Mouse (Mus musculus): ENCODE results near the gene Olfr1047. TPM values are rescaled to one million over a fixed set of nuclear protein-coding genes. Genes with fewer than 3 reads are reported as not detected.
"Not testable (repeated sequence)": the region's sequence is repeated elsewhere in the genome, so short reads cannot be mapped to it uniquely, and the experiment has no call there.

Gene Olfr1047
- not detected in 2 replicates for polyA plus RNA-seq (2015; fragmentation: Nextera tagmentation; extraction: Ambion mirVana)

DNA sequence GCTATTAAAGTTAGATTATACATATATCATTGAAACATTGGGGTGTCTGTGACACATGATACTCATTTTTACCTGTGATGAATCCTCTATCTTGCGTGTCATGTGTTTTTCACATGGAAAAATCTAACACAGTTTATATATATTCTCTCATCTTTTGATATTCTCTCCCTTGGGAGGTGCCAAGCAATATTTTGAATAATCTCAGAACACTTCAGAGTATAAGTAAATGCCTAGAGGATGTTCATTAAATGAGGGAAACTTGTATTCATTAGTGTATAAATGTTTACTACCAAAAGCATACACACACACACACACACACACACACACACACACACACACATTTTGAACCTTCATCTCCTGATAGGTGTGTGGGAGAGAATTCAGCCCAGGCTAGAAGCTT lies at the start of gene Olfr1047:
Gene Olfr1047 (minus strand): TSS at position 101 of the 400 bp plus-strand sequence.
- H3K36me3 ChIP-seq: no peaks in the 10 kb centered on the region
- ATAC-seq (replicated peaks): no peak
- no peaks in the 10 kb centered on the region for H3K27me3 ChIP-seq
- no peak within 1 kb of the TSS for H3K4me3 ChIP-seq
- H3K4me2 ChIP-seq (replicated peaks): no peak within 1 kb of the TSS
- H3K4me1 ChIP-seq: no peaks in the 10 kb centered on the region
- H3K27ac ChIP-seq (replicated peaks): no peak within 1 kb of the TSS
- WGBS: 95% methylated on average over 1 of the region's 1 CpGs
- no peaks in the 10 kb centered on the region for H3K9me3 ChIP-seq
- no peak within 1 kb of the TSS for H3K9ac ChIP-seq (replicated peaks)

DNA sequence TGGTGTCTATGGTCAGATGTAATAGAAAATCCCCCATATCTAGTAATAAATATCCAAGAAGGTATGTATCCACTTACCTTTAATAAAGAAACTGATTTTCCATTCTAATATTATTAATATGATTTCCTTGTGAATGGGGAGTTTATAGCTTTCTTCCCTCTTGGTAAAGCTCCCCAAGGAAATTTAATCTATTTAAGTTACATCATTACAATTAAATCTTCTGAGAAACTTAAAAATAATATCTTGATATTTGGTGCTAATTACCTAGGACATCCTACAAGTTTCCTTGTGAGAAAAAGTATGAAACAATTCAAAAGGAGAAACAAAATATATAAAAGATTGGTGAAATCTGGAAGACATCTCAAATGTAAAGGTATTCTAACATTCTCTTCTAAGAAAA lies 47.8 kb upstream of the Olfr1047 start, which contains the start of gene Olfr1051:
Gene Olfr1051 (minus strand): TSS at position 101 of the 400 bp plus-strand sequence.
- not testable (repeated sequence) for H3K4me2 ChIP-seq (replicated peaks); H3K4me1 ChIP-seq; H3K9me3 ChIP-seq; H3K27me3 ChIP-seq; H3K4me3 ChIP-seq; ATAC-seq (replicated peaks); H3K27ac ChIP-seq (replicated peaks); H3K9ac ChIP-seq (replicated peaks); H3K36me3 ChIP-seq

DNA sequence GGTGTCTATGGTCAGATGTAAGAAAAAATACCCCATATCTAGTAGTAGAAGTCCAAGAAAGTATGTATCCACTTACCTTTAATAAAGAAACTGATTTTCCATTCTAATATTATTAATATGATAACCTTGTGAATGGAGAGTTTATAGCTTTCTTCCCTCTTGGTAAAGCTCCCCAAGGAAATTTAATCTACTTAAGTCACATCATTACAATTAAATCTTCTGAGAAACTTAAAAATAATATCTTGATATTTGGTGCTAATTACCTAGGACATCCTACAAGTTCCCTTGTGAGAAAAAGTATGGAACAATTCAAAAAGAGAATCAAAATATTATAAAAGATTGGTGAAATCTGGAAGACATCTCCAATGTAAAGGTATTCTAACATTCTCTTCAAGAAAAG lies 27.0 kb upstream of the Olfr1047 start, which contains the start of gene Olfr1049:
Gene Olfr1049 (minus strand): TSS at position 101 of the 400 bp plus-strand sequence.
- not testable (repeated sequence) for H3K27me3 ChIP-seq; H3K4me1 ChIP-seq; ATAC-seq (replicated peaks); H3K4me3 ChIP-seq; H3K4me2 ChIP-seq (replicated peaks); H3K9ac ChIP-seq (replicated peaks); H3K9me3 ChIP-seq; H3K27ac ChIP-seq (replicated peaks); H3K36me3 ChIP-seq

GRCm38 (mm10) chr2:86240189-86240588 lies 9.0 kb upstream of the Olfr1047 start, which contains the start of gene Olfr1048:
Olfr1048 (minus strand) TSS chr2:86240289.
- no peak for ATAC-seq (replicated peaks)
- Histone ChIP-seq H3K9ac (replicated peaks) (no peak within 1 kb of the TSS), H3K4me2 (replicated peaks) (no peak within 1 kb of the TSS), H3K9me3 (no peaks in the 10 kb centered on the region), H3K4me3 (no peak within 1 kb of the TSS), H3K4me1 (no peaks in the 10 kb centered on the region), H3K27me3 (no peaks in the 10 kb centered on the region), H3K36me3 (no peaks in the 10 kb centered on the region), H3K27ac (replicated peaks) (no peak within 1 kb of the TSS)

GRCm38 (mm10) chr2:86219214-86219613 lies 12.0 kb downstream of the Olfr1047 start, which contains the start of gene Olfr1046:
Olfr1046 (minus strand) TSS chr2:86219314.
- H3K9ac ChIP-seq (replicated peaks): no peak within 1 kb of the TSS
- H3K4me3 ChIP-seq: no peak within 1 kb of the TSS
- 71% methylated on average over 2 of the region's 2 CpGs for WGBS
- no peak within 1 kb of the TSS for H3K4me2 ChIP-seq (replicated peaks)
- ATAC-seq (replicated peaks): no peak
- no peaks in the 10 kb centered on the region for H3K36me3 ChIP-seq
- H3K27me3 ChIP-seq: no peaks in the 10 kb centered on the region
- no peaks in the 10 kb centered on the region for H3K4me1 ChIP-seq
- no peak within 1 kb of the TSS for H3K27ac ChIP-seq (replicated peaks)
- H3K9me3 ChIP-seq: no peaks in the 10 kb centered on the region

DNA sequence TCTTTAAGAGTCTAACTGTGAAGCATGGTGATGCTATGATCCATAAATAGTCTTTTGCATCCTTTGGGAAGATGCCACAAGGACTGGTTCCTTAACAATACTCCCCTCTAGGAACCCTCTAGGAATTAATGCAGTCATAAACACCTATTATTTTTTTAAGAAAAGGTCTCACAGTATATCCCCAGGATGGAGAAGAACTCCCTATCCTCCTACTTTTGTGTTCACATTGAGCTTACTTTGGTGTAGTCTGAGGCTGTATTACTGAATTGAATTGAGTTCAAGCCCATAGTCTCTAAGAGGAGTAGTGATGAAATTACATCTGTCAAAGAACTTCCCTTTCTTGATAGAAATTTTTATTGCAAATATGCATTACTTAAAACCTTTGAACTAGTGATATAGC lies 28.3 kb downstream of the Olfr1047 start, which contains the start of gene Olfr1045:
Gene Olfr1045 (minus strand): TSS at position 101 of the 400 bp plus-strand sequence.
- ATAC-seq (replicated peaks): no peak
- H3K4me3 ChIP-seq: no peak within 1 kb of the TSS

GRCm38 (mm10) chr2:86195863-86196262 lies 35.3 kb downstream of the Olfr1047 start:
- H3K9me3 ChIP-seq: no peaks in the 10 kb centered on the region
- H3K9ac ChIP-seq (replicated peaks): no peak overlapping the region
- H3K4me2 ChIP-seq (replicated peaks): no peak overlapping the region
- ATAC-seq (replicated peaks): no peak
- no peaks in the 10 kb centered on the region for H3K4me1 ChIP-seq
- H3K27ac ChIP-seq (replicated peaks): no peak overlapping the region
- no peaks in the 10 kb centered on the region for H3K36me3 ChIP-seq
- H3K4me3 ChIP-seq: no peak overlapping the region
- WGBS: 54% methylated on average over 1 of the region's 1 CpGs
- no peaks in the 10 kb centered on the region for H3K27me3 ChIP-seq

More for the DNA sequence above, 28.3 kb downstream of the Olfr1047 start, which contains the start of gene Olfr1045:
- Histone ChIP-seq H3K27me3 (no peaks in the 10 kb centered on the region), H3K4me1 (no peaks in the 10 kb centered on the region), H3K36me3 (no peaks in the 10 kb centered on the region), H3K9ac (replicated peaks) (no peak within 1 kb of the TSS), H3K27ac (replicated peaks) (no peak within 1 kb of the TSS), H3K9me3 (no peaks in the 10 kb centered on the region), H3K4me2 (replicated peaks) (no peak within 1 kb of the TSS)

GRCm38 (mm10) chr2:86185583-86185982 lies 45.6 kb downstream of the Olfr1047 start, which contains the start of gene Olfr52:
Olfr52 (minus strand) TSS chr2:86185683.
- no peak for ATAC-seq (replicated peaks)
- Histone ChIP-seq H3K36me3 (no peaks in the 10 kb centered on the region), H3K9me3 (no peaks in the 10 kb centered on the region), H3K27me3 (no peaks in the 10 kb centered on the region), H3K4me2 (replicated peaks) (no peak within 1 kb of the TSS), H3K4me3 (no peak within 1 kb of the TSS), H3K4me1 (no peaks in the 10 kb centered on the region), H3K27ac (replicated peaks) (no peak within 1 kb of the TSS), H3K9ac (replicated peaks) (no peak within 1 kb of the TSS)

DNA sequence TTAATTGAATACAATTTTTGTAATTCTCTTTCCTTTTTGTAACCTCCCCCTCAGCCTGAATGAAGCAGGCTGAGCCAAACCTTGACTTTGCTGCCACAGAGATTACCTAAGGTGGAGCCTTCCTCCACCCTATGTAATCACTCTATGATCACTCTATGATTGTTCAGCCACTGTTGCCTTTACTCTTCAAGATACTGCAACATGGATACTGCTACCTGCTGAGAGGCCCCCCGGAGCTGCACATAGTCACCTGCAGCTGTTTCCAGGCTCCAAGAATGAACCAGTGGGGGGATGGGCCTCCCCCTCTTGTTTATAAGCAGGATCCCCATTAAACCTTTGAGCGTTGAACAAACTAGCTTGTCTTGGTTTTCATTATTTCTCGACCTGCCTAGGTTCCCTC lies 51.3 kb downstream of the Olfr1047 start:
- WGBS: 80% methylated on average over 3 of the region's 3 CpGs
- no peaks in the 10 kb centered on the region for H3K36me3 ChIP-seq
- H3K4me2 ChIP-seq (replicated peaks): no peak overlapping the region
- no peaks in the 10 kb centered on the region for H3K9me3 ChIP-seq
- no peak for ATAC-seq (replicated peaks)
- no peaks in the 10 kb centered on the region for H3K27me3 ChIP-seq
- no peak overlapping the region for H3K4me3 ChIP-seq
- H3K9ac ChIP-seq (replicated peaks): no peak overlapping the region
- no peak overlapping the region for H3K27ac ChIP-seq (replicated peaks)
- H3K4me1 ChIP-seq: no peaks in the 10 kb centered on the region

DNA sequence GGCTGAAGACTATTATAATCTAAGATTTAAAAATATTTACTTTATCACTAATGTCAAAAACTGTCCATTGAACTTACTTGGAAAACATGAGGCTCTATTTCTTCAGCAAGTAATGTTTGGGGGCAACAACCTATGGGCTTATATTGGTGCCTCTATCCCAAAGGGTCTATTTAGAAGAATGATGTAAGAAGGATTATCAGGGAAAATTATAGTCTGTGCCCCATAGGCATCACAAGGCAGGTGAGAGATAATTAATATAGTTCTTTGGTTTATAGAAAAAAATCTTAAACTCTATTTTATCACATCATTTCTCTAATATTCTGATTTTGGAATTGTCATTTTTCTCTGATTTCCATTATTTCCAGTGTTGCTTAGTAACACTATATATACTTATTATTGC lies 53.5 kb downstream of the Olfr1047 start, which contains the start of gene Olfr1044:
Gene Olfr1044 (minus strand): TSS at position 101 of the 400 bp plus-strand sequence.
- no peaks in the 10 kb centered on the region for H3K4me1 ChIP-seq
- H3K36me3 ChIP-seq: no peaks in the 10 kb centered on the region
- no peak within 1 kb of the TSS for H3K9ac ChIP-seq (replicated peaks)
- no peaks in the 10 kb centered on the region for H3K27me3 ChIP-seq
- no peaks in the 10 kb centered on the region for H3K9me3 ChIP-seq
- H3K4me2 ChIP-seq (replicated peaks): no peak within 1 kb of the TSS
- ATAC-seq (replicated peaks): no peak
- no peak within 1 kb of the TSS for H3K4me3 ChIP-seq
- H3K27ac ChIP-seq (replicated peaks): no peak within 1 kb of the TSS

Other genes starting within 250 kb of the Olfr1047 start
- not detected in 2 replicates for gene Olfr1031, start 241.1 kb downstream of the Olfr1047 start, polyA plus RNA-seq (2015; fragmentation: Nextera tagmentation; extraction: Ambion mirVana)
- gene Olfr1032, start 225.9 kb downstream of the Olfr1047 start, polyA plus RNA-seq (2015; fragmentation: Nextera tagmentation; extraction: Ambion mirVana): not detected in 2 replicates
- gene Olfr1033, start 210.8 kb downstream of the Olfr1047 start, polyA plus RNA-seq (2015; fragmentation: Nextera tagmentation; extraction: Ambion mirVana): not detected in 2 replicates
- gene Olfr1034, start 185.5 kb downstream of the Olfr1047 start, polyA plus RNA-seq (2015; fragmentation: Nextera tagmentation; extraction: Ambion mirVana): not detected in 2 replicates
- not detected in 2 replicates for gene Olfr1036, start 157.4 kb downstream of the Olfr1047 start, polyA plus RNA-seq (2015; fragmentation: Nextera tagmentation; extraction: Ambion mirVana)
- gene Olfr1037, start 144.0 kb downstream of the Olfr1047 start, polyA plus RNA-seq (2015; fragmentation: Nextera tagmentation; extraction: Ambion mirVana): not detected in 2 replicates
- not detected in 2 replicates for gene Olfr1039, start 95.5 kb downstream of the Olfr1047 start, polyA plus RNA-seq (2015; fragmentation: Nextera tagmentation; extraction: Ambion mirVana)
- not detected in 2 replicates for gene Olfr1040, start 84.7 kb downstream of the Olfr1047 start, polyA plus RNA-seq (2015; fragmentation: Nextera tagmentation; extraction: Ambion mirVana)
- gene Olfr1042, start 69.6 kb downstream of the Olfr1047 start, polyA plus RNA-seq (2015; fragmentation: Nextera tagmentation; extraction: Ambion mirVana): not detected in 2 replicates
- gene Olfr1043, start 63.9 kb downstream of the Olfr1047 start, polyA plus RNA-seq (2015; fragmentation: Nextera tagmentation; extraction: Ambion mirVana): not detected in 2 replicates
- gene Olfr1044, start 53.6 kb downstream of the Olfr1047 start, polyA plus RNA-seq (2015; fragmentation: Nextera tagmentation; extraction: Ambion mirVana): not detected in 2 replicates
- not detected in 2 replicates for gene Olfr52, start 45.7 kb downstream of the Olfr1047 start, polyA plus RNA-seq (2015; fragmentation: Nextera tagmentation; extraction: Ambion mirVana)
- not detected in 2 replicates for gene Olfr1045, start 28.4 kb downstream of the Olfr1047 start, polyA plus RNA-seq (2015; fragmentation: Nextera tagmentation; extraction: Ambion mirVana)
- not detected in 2 replicates for gene Olfr1046, start 12.1 kb downstream of the Olfr1047 start, polyA plus RNA-seq (2015; fragmentation: Nextera tagmentation; extraction: Ambion mirVana)
- gene Olfr1048, start 8.9 kb upstream of the Olfr1047 start, polyA plus RNA-seq (2015; fragmentation: Nextera tagmentation; extraction: Ambion mirVana): not detected in 2 replicates
- not detected in 2 replicates for gene Olfr1049, start 26.9 kb upstream of the Olfr1047 start, polyA plus RNA-seq (2015; fragmentation: Nextera tagmentation; extraction: Ambion mirVana)
- not detected in 2 replicates for gene Olfr1051, start 47.7 kb upstream of the Olfr1047 start, polyA plus RNA-seq (2015; fragmentation: Nextera tagmentation; extraction: Ambion mirVana)
- gene Olfr1052, start 61.1 kb upstream of the Olfr1047 start, polyA plus RNA-seq (2015; fragmentation: Nextera tagmentation; extraction: Ambion mirVana): not detected in 2 replicates
- gene Olfr1053, start 83.9 kb upstream of the Olfr1047 start, polyA plus RNA-seq (2015; fragmentation: Nextera tagmentation; extraction: Ambion mirVana): not detected in 2 replicates
- gene Olfr1054, start 104.0 kb upstream of the Olfr1047 start, polyA plus RNA-seq (2015; fragmentation: Nextera tagmentation; extraction: Ambion mirVana): not detected in 2 replicates
- gene Olfr1055, start 118.9 kb upstream of the Olfr1047 start, polyA plus RNA-seq (2015; fragmentation: Nextera tagmentation; extraction: Ambion mirVana): not detected in 2 replicates
- gene Olfr1056, start 131.1 kb upstream of the Olfr1047 start, polyA plus RNA-seq (2015; fragmentation: Nextera tagmentation; extraction: Ambion mirVana): not detected in 2 replicates
- not detected in 2 replicates for gene Olfr1057, start 147.0 kb upstream of the Olfr1047 start, polyA plus RNA-seq (2015; fragmentation: Nextera tagmentation; extraction: Ambion mirVana)
- gene Olfr1058, start 157.2 kb upstream of the Olfr1047 start, polyA plus RNA-seq (2015; fragmentation: Nextera tagmentation; extraction: Ambion mirVana): not detected in 2 replicates
- not detected in 2 replicates for gene Olfr1061, start 182.6 kb upstream of the Olfr1047 start, polyA plus RNA-seq (2015; fragmentation: Nextera tagmentation; extraction: Ambion mirVana)
- not detected in 2 replicates for gene Olfr1062, start 195.3 kb upstream of the Olfr1047 start, polyA plus RNA-seq (2015; fragmentation: Nextera tagmentation; extraction: Ambion mirVana)
- not detected in 2 replicates for gene Olfr1065, start 219.2 kb upstream of the Olfr1047 start, polyA plus RNA-seq (2015; fragmentation: Nextera tagmentation; extraction: Ambion mirVana)
- gene Olfr1066, start 224.9 kb upstream of the Olfr1047 start, polyA plus RNA-seq (2015; fragmentation: Nextera tagmentation; extraction: Ambion mirVana): not detected in 2 replicates